Mouse (Mus musculus) adrenal gland, adult (tissue): Measurements from ENCODE around the gene Vmn1r204.
"Not testable (repeated sequence)": the region's sequence is repeated elsewhere in the genome, so short reads cannot be mapped to it uniquely, and the experiment has no call there.

ENCODE experiments used
- DNase-seq, 2 experiments: peaks; one replicate each; pipeline ENCODE4 v3.0.0; 2022 to 2023; ENCODE audit warnings: low spot score in 1 of 2; ENCODE audit not compliant: inconsistent age in 2 of 2

Gene Vmn1r204

GRCm38 (mm10) chr13:22552898-22553297 lies at the start of gene Vmn1r204:
Gene Vmn1r204 (plus strand): TSS chr13:22553198.
- DNase-seq = not testable (repeated sequence)

DNA sequence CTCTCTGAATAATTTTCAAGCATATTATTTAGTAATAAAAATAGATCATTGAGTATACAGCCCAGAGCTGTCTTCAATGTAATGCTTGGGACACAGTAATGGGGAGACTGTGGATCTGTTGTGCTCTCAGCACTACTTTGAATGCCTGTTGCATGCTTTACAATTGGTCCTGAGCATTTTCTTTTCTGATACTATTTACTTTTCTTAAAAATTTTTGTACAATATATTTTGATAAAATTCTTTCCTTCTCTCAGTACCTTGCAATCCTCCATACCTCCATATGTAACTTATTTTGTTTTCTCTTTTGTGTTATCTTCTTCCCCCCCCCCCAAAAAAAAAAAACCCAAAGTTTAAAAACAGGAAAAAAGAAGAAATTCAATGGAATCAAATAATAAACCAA lies 47.7 kb upstream of the Vmn1r204 start, which contains the start of gene Vmn1r202:
Gene Vmn1r202, minus strand, starts transcription at position 101 of the 400 bp plus-strand sequence.
- no peak for DNase-seq

GRCm38 (mm10) chr13:22517814-22518213 lies 35.2 kb upstream of the Vmn1r204 start, which contains the start of gene Vmn1r203:
Gene Vmn1r203 (plus strand): TSS chr13:22518114.
- no peak for DNase-seq

GRCm38 (mm10) chr13:22574911-22575310 lies 21.9 kb downstream of the Vmn1r204 start:
- DNase-seq = not testable (repeated sequence)

- not testable (repeated sequence) for DNase-seq
Measured at GRCm38 (mm10) chr13:22583336-22583735, 30.3 kb downstream of the Vmn1r204 start.

- no peak for DNase-seq
Measured at GRCm38 (mm10) chr13:22592900-22593299, 39.9 kb downstream of the Vmn1r204 start, which contains the start of gene Vmn1r205. Gene Vmn1r205 (minus strand): TSS chr13:22593000.
